ENCODE assay signal across 9 mouse cellular contexts in genomic region chrX:160935541-160935940, GRCm38 (mm10). TPM values are rescaled to one million over a fixed set of nuclear protein-coding genes. Genes with fewer than 3 reads are reported as not detected.
DNase-seq lines count a peak whose midpoint lies in the region; TF ChIP-seq lines count a peak whose summit lies in the region.
"Had no signal": no experiment of that assay in that cellular context is flagged by ENCODE, and none has a peak within 500 bp of the region (broad histone marks: within the 10 kb centered on the region; RNA-seq: fewer than 3 reads in every experiment).

No protein-coding gene starts in this region.

- DNase-seq in layer of hippocampus, adult 2 months (ENCODE audit: low spot score in 2 of 2) = no peak
- no peak for DNase-seq in layer of hippocampus, adult 11-12 months (ENCODE audit: low spot score)
- DNase-seq in ZHBTc4 (ENCODE audit: low read depth, low spot score) = peak; percentile 19
- peak; percentile 50 for DNase-seq in cerebellum, adult 9-11 months
- peak; percentile 20 to 21 for DNase-seq in lung, postnatal 4 days
- DNase-seq in right cerebral cortex, adult 2 months (ENCODE audit: low spot score in 2 of 2) = no peak
- DNase-seq in thymus, postnatal 25 days = no peak
- no peak for DNase-seq in thymus, postnatal 10 days (ENCODE audit: low spot score in 2 of 2)

- peak overlapping the region; percentile 39; the same call in 1 of the 2 replicates for H3K27ac ChIP-seq in layer of hippocampus, adult 2 months
- H3K27ac ChIP-seq: liver, embryonic 15.5 days had no signal

- peak; percentile 56 for TF ChIP-seq CTCF in layer of hippocampus, adult 2 months (conservative IDR thresholded peaks at IDR 0.05)

- H3K4me3 ChIP-seq in layer of hippocampus, adult 2 months = no peak overlapping the region
- H3K4me3 ChIP-seq: liver, embryonic 15.5 days had no signal

RNA-seq across cellular contexts. Expression of gene Gja6, which starts 28.7 kb away (rescaled TPM):
- 1 to 10 TPM; 1.0 to 1.1 TPM for total RNA-seq in layer of hippocampus, adult 2 months (2021)

RNA-seq across cellular contexts. Expression of gene Cdkl5, which starts 59.0 kb away (rescaled TPM):
- total RNA-seq in layer of hippocampus, adult 2 months (2021) = 100 to 1,000 TPM; 109 to 113 TPM

Comparison
In these comparisons a context has a peak if more than half of its experiments do, and no peak if none do; other contexts are left out.
1. DNase-seq: peak in ZHBTc4 (single experiment), cerebellum, adult 9-11 months (single experiment) and lung, postnatal 4 days (2 of 2); none in layer of hippocampus, adult 2 months (0 of 2), layer of hippocampus, adult 11-12 months (single experiment), right cerebral cortex, adult 2 months (0 of 2), thymus, postnatal 25 days (single experiment) and thymus, postnatal 10 days (0 of 2).